Mouse (Mus musculus): ENCODE data around the gene Hbq1b. TPM values are rescaled to one million over a fixed set of nuclear protein-coding genes. Genes with fewer than 3 reads are reported as not detected.
A peak's percentile ranks its signal among the peaks of the same experiment; 100 is the strongest.

Hbq1b gene
- total RNA-seq (2021): 1 to 10 TPM in 1 of 2 experiments, not detected in 1; 1.3 TPM
- long read RNA-seq, experiment 1: 0 reads
- long read RNA-seq, experiment 2: 0 reads

GRCm38 (mm10) chr11:32286695-32287492 is at the start of gene Hbq1b:
Gene Hbq1b, plus strand, starts transcription at chr11:32286965.
- DNase-seq (ENCODE audit: low spot score in 2 of 2): peak; percentile 78 to 79

- DNase-seq (ENCODE audit: low spot score in 2 of 2): no peak
Measured at GRCm38 (mm10) chr11:32237411-32237795, 49.4 kb upstream of the Hbq1b start.

GRCm38 (mm10) chr11:32238093-32238860 is 48.5 kb upstream of the Hbq1b start:
- peak; percentile 74 to 77 for DNase-seq (ENCODE audit: low spot score in 2 of 2)

DNA sequence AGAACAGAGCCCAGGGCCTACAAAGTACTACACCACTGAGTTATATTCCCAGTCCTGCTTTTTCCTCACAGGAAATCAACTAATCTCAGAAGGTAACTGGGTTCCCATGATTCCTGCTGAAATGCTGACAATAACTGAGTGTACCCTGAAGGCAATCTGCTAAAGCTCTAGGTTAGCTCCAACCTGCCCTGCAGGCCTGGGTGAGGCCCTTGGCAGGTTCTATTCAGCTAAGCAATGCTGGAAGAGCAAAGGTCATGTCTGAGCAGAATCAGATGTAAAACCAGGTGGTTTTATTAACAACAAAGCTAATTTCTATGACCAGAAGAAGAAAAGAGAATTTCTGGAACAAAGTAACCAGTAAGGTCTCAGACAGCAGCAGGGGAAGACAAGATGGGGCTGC is 45.4 kb upstream of the Hbq1b start:
- no peak for DNase-seq (ENCODE audit: low spot score in 2 of 2)

GRCm38 (mm10) chr11:32242209-32242608 is 44.6 kb upstream of the Hbq1b start:
- no peak for DNase-seq (ENCODE audit: low spot score in 2 of 2)

GRCm38 (mm10) chr11:32243205-32243955 is 43.4 kb upstream of the Hbq1b start:
- peak in 1 of 2 experiments; percentile 72 for DNase-seq (ENCODE audit: low spot score in 2 of 2)

DNA sequence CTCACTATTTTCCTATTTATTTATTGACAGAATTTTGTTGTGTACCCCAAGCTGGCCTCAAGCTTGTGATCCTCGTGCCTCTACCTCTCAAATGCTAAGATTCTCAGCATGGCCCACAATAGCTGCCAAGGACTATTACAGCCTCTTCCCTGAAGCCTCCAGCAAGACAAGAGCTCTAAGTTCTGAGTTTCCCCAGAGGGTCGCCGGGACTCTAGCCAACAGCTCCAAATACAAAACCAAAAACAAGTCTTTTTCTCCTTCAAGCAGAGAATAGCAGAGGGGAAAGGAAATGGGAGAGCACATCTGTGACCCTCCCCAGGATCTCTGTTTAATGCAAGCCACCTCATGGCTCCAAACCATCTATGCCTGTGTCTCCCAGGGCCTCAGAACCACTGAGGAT is 42.7 kb upstream of the Hbq1b start:
- no peak for DNase-seq (ENCODE audit: low spot score in 2 of 2)

DNA sequence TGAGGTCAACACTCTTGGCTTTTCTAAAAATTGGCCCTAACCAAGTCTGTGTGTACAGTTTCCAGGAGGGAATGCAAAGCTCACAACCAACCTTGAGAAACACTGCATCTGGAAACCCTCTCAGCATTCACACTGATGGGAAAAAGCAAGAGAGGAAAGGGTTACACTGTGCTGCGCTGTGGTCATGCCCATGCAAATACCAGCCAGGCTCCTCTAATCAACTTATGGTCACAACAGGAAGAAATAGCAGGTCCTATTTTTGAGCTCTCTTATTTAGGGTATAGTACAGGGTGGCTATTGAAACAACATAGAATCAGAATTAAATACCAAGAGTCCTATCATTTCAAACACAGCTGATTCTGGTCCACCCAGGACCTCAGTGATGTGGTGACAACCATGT is 42.1 kb upstream of the Hbq1b start:
- DNase-seq (ENCODE audit: low spot score in 2 of 2): no peak

DNA sequence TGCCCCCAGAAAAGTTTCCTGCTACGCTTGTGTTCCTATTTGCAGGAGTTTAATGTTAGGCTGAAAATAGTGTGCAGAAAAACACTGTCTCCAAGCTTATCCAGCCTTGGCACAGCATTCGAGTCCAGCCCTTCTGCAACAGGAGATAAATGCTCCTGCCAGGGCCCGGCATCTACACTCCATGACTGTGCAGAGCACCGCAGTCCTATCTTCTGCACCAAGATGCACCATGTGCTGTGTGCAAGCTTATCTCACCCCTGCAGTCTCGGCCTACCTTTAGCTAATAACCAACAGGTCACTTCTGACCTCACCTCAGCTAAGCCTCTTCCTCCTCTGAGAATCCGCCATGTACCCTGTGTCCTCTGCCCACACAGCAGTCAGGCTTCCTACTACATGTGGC is 41.2 kb upstream of the Hbq1b start:
- DNase-seq (ENCODE audit: low spot score in 2 of 2): no peak

DNA sequence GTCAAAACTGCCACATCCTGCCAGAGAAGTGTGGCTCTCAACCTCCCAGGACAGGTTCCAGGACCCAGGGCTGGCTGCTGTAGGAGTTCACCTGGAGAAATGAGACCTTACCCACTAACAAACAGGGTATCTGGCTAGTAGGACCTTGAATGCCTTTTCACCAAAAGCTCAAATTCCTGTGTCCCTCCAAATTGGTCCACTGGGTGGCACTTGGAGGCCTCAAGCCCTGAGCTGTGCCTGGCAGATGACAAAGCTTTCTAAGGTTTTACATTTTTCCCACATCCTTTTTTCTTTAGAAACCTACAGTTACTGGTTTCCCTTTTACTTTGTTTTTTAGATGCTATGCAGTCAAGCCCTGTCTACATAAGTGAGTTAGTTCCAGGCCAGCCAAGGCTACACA is 39.7 kb upstream of the Hbq1b start:
- no peak for DNase-seq (ENCODE audit: low spot score in 2 of 2)

DNA sequence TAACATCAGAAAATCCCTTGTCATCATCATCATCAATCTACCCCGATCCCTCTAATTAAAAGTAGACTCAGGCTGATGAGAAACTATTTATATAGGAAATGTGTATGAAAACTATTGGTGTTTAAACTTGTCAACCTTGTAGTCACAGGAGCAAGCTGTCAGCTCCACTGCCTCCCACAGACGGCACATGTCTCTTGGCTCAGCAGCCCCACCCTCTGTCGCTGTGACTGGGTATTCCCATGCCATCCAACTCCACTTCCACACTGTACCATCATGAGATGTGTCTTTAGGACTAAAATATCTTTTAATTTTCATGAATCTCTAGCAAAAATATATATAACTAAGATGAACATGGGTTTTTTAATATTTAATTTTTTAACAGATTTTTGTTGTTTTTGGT is 38.4 kb upstream of the Hbq1b start:
- no peak for DNase-seq (ENCODE audit: low spot score in 2 of 2)

- DNase-seq (ENCODE audit: low spot score in 2 of 2): no peak
Measured at GRCm38 (mm10) chr11:32250880-32251763, 35.6 kb upstream of the Hbq1b start.

DNA sequence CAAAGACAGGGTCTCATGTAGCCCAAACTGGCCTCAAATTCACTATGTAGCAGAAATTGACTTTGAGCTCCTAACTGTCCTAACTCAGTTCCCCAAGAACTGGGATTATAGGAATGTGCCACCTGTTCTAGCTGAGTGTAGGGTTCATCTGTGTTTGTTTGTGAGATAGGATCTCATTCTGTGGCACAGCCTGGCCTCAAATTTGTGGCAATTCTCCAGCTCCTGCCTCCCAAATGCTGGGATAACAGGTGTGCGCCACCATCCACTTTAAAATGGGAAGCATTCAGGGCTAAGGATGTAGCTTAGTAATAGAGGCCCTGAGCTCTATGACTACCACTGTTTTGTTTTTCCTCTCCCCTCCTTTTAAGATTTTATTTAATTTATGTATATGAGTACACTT is 33.6 kb upstream of the Hbq1b start:
- no peak for DNase-seq (ENCODE audit: low spot score in 2 of 2)

DNA sequence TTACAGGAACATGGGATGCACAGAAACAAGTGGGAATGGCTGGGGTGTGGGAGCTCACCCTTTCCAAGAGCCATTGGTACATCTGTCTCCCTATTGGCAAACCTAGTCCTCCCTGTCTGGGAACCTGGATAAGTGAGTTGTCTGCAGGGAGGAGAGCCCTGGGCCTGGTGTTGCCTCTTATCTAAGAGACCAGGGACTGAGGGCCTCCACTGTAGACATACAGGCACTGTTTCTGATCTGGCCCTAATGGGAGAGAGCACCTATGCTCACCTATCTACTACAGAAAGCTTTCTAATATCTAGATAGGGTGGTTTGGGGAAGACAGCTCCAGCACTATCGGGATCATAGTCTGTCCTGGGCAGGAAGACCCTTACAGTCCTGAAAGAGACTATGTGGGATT is 30.6 kb upstream of the Hbq1b start:
- no peak for DNase-seq (ENCODE audit: low spot score in 2 of 2)

DNA sequence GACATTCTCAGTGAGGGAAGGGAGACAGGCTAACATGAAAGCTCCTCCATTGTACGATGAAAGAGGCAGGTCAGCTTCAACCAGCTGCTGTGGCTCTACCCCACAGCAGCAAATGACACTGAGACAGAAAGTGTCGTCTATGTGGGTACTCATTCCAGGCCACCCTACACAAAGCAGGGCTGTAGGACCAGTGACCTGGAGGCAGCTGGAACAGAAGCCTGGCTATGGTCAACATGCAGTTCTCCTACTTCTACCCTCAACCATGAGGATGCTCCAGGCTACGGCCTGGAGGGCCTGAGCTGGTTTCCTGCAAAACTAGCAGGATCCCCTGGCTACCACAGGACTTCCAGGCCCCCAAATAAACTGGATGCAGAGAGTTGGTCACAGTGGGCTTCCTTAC is 30.2 kb upstream of the Hbq1b start:
- no peak for DNase-seq (ENCODE audit: low spot score in 2 of 2)

GRCm38 (mm10) chr11:32262674-32263415 is 23.9 kb upstream of the Hbq1b start:
- no peak for DNase-seq (ENCODE audit: low spot score in 2 of 2)

DNA sequence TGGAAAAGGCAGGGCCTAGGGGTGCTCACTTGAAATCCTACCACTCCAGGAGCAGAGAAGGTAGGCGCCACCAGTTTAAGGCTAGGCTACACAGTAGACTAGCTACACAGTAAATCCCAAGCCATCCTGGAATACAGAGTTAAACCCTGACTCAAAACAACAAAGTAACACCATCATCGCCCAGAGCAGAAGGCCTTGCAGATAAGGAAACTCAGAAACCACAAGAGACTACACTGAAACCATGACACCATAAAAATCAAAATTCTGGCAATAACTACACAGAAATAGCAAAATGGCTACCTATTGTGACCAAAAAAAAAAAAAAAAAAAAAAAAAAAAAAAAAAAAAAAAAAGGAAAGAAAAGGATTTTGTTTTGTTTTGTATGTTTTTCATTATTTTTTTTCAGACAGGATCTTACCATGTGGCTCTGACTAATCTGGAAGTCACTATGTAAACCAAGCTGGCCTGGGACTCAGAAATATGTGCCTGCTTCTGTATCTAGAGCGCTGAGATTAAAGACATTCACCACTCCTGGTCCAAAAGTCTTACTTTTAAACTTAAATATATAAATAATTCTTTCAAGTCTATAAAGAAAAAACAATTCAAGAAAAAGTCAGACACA is 21.5 kb upstream of the Hbq1b start:
- no peak for DNase-seq (ENCODE audit: low spot score in 2 of 2)

GRCm38 (mm10) chr11:32266194-32266593 is 20.6 kb upstream of the Hbq1b start:
- no peak for DNase-seq (ENCODE audit: low spot score in 2 of 2)

DNA sequence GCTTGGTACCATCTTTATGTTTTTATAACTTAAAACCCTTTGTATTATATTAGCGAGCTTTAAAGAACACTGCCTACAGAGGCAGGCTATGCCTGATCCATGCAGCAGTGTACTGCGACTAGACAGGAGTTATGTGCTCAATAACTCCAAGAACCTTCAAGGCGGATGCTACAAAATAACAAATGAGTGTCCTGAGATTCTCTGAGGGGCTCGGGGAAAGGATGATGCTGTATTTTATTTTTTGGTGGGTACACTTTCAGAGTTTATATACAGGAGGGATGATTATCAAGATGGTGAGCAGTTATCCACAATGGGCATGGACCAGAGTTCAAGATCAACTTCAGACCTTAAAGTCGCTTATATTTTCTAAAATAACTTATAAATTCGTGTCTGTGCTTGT is 20.0 kb upstream of the Hbq1b start:
- no peak for DNase-seq (ENCODE audit: low spot score in 2 of 2)

Measured in left cerebral cortex, adult 18-20 months (tissue).